Mouse (Mus musculus) cerebellum, adult 2 months (tissue): ENCODE measurements around the gene Cep128. TPM values are rescaled to one million over a fixed set of nuclear protein-coding genes. Genes with fewer than 3 reads are reported as not detected.

Experiments used
- DNase-seq, 2 experiments: peaks; one replicate each; pipeline ENCODE4 v3.0.0; 2021
- H3K27ac ChIP-seq: fragments of 200-500 bp; 2 replicates; pipeline ENCODE4 v1.5.1; 2012; ENCODE audit warnings: low read length, control low read depth, inconsistent platforms; ENCODE audit not compliant: insufficient read depth
- H3K27me3 ChIP-seq: fragments of 200-500 bp; 2 replicates; pipeline ENCODE4 v1.6.1; 2012; ENCODE audit warnings: inconsistent platforms, mild to moderate bottlenecking, low read length, moderate library complexity; ENCODE audit not compliant: control insufficient read depth, insufficient read depth
- H3K4me1 ChIP-seq: fragments of 200-500 bp; 2 replicates; pipeline ENCODE4 v1.6.1; 2011; ENCODE audit warnings: low read length; ENCODE audit not compliant: control insufficient read depth, insufficient read depth
- H3K4me3 ChIP-seq: fragments of 200-500 bp; replicated peaks from 2 replicates; pipeline ENCODE3; 2011; ENCODE audit warnings: mild to moderate bottlenecking, low read depth, low read length, control low read depth; ENCODE audit not compliant: insufficient read depth
- CTCF ChIP-seq: fragments of 200-500 bp; IDR thresholded peaks from 2 replicates; pipeline ENCODE4 v1.5.1; 2011; ENCODE audit warnings: low read depth, mild to moderate bottlenecking, control low read depth, low read length, moderate library complexity, borderline replicate concordance; ENCODE audit not compliant: insufficient read depth
- POLR2A ChIP-seq: fragments of 200-500 bp; IDR thresholded peaks from 2 replicates; pipeline ENCODE4 v1.6.1; 2011; ENCODE audit warnings: low read length, control low read depth, borderline replicate concordance; ENCODE audit not compliant: insufficient read depth
- WGBS: fragments of 180-500 bp; shearing (Covaris S2); methylation state at CpG from one replicate; pipeline ENCODE4 v1.1.7; 2018; 5-methylcytosine and 5-hydroxymethylcytosine counted together
- polyA plus RNA-seq: library from polyadenylated mRNA; depleted of rRNA; stranded (reverse); fragments of >200 nt; gene quantifications from 2 replicates; pipeline ENCODE4 v1.2.3, GENCODE M21; 2012

Cep128 gene
- polyA plus RNA-seq, 1 experiment: 2.5 TPM

DNA sequence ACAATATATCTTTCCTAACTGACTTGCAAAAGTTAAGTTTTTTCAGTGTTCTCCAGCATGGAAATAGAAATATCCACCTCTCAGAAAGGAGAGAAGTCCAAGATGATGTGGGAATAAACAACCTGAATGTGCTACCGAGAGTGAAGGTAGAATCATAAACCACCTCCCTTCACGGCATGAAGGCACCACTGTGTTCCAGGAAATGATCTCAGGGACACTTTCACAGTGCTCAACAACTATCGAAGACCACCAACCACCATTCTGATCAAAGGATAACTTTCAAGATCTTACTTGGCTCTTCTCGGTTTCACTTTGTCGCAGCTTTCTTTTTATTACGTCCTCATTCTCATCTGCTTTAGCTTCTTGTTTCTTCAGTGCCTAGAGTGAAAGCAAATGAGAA is 85.5 kb downstream of the Cep128 start:
- no peak for TF ChIP-seq CTCF
- no peak for TF ChIP-seq POLR2A
- no peak for DNase-seq
- 97% methylated on average over 6 of the region's 6 CpGs for WGBS
- Histone ChIP-seq H3K4me1 (no peaks in the 10 kb centered on the region), H3K4me3 (no peak overlapping the region), H3K27me3 (no peaks in the 10 kb centered on the region), H3K27ac (no peak overlapping the region)

DNA sequence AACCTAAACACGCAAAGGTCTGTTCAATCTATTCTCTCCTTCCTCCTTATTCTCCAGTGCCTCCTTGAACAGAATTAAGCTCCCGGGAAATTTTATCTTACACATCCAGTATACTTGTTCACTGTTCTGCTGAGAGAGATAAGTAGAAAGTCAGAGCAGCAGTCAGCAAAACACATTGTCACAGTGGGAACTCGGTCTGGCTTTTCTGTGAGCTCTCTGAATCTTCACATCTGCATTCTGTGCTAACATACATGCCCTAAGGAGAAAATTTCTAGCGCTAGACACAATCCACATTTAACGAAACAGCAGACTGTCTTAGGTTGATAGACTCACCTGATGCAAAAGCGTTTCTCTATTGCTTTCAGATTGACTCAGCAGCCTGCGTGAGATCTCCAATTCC is 88.3 kb downstream of the Cep128 start:
- H3K27ac ChIP-seq: no peak overlapping the region
- no peak for TF ChIP-seq POLR2A
- no peak for TF ChIP-seq CTCF
- no peak for DNase-seq
- WGBS: 65% methylated on average over 7 of the region's 7 CpGs
- H3K4me3 ChIP-seq: no peak overlapping the region
- no peaks in the 10 kb centered on the region for H3K4me1 ChIP-seq
- H3K27me3 ChIP-seq: no peaks in the 10 kb centered on the region

GRCm38 (mm10) chr12:91295436-91295835 is 88.8 kb downstream of the Cep128 start:
- 78% methylated on average over 3 of the region's 3 CpGs for WGBS
- Histone ChIP-seq H3K27ac (no peak overlapping the region), H3K27me3 (no peaks in the 10 kb centered on the region), H3K4me3 (no peak overlapping the region), H3K4me1 (no peaks in the 10 kb centered on the region)
- TF ChIP-seq CTCF (no peak), POLR2A (no peak)
- DNase-seq: no peak

DNA sequence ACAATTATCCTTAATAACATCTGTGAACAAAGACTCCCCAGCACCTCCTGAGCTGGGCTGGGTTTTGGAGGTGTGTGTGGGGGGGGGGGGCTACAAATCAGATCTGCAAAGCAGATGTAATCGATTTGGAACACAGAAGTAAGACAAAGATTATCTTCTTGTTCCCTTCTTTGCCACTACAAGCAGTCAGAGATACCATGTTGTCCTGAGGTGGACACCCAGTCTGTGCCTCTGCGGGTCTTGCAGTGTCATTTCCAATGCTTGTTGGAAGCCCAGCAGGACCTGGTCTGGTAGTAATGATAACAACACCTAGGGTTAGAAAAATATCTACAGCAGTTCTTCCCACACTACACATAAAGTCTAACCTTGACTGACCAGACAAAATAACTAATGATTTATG is 110.3 kb downstream of the Cep128 start:
- 91% methylated on average over 2 of the region's 2 CpGs for whole genome bisulfite sequencing
- H3K27ac ChIP-seq: no peak overlapping the region
- no peaks in the 10 kb centered on the region for H3K27me3 ChIP-seq
- H3K4me1 ChIP-seq: no peaks in the 10 kb centered on the region
- no peak overlapping the region for H3K4me3 ChIP-seq
- no peak for TF ChIP-seq POLR2A
- no peak for DNase-seq

GRCm38 (mm10) chr12:91269634-91270033 is 114.6 kb downstream of the Cep128 start:
- Histone ChIP-seq H3K4me1 (no peaks in the 10 kb centered on the region), H3K27me3 (no peaks in the 10 kb centered on the region), H3K27ac (no peak overlapping the region), H3K4me3 (no peak overlapping the region)
- WGBS: 100% methylated on average over 2 of the region's 2 CpGs
- TF ChIP-seq POLR2A (no peak), CTCF (no peak)
- no peak for DNase-seq

GRCm38 (mm10) chr12:91268974-91269373 is 115.2 kb downstream of the Cep128 start:
- Histone ChIP-seq H3K4me1 (no peaks in the 10 kb centered on the region), H3K4me3 (no peak overlapping the region), H3K27ac (no peak overlapping the region), H3K27me3 (no peaks in the 10 kb centered on the region)
- TF ChIP-seq POLR2A (no peak), CTCF (no peak)
- WGBS: 94% methylated on average over 3 of the region's 3 CpGs
- DNase-seq: no peak

GRCm38 (mm10) chr12:91266014-91266413 is 118.2 kb downstream of the Cep128 start:
- 93% methylated on average over 2 of the region's 2 CpGs for WGBS
- TF ChIP-seq POLR2A: no peak
- TF ChIP-seq CTCF: no peak
- DNase-seq: no peak

GRCm38 (mm10) chr12:91265462-91265861 is 118.7 kb downstream of the Cep128 start:
- 38% methylated on average over 5 of the region's 5 CpGs for WGBS
- no peak for TF ChIP-seq POLR2A
- no peak for TF ChIP-seq CTCF
- DNase-seq: peak in 1 of 2 experiments; percentile 10
- no peak overlapping the region for H3K27ac ChIP-seq
- no peak overlapping the region for H3K4me3 ChIP-seq
- no peaks in the 10 kb centered on the region for H3K27me3 ChIP-seq
- H3K4me1 ChIP-seq: no peaks in the 10 kb centered on the region

More at GRCm38 (mm10) chr12:91266014-91266413, 118.2 kb downstream of the Cep128 start:
- H3K27ac ChIP-seq: no peak overlapping the region
- no peak overlapping the region for H3K4me3 ChIP-seq
- H3K27me3 ChIP-seq: no peaks in the 10 kb centered on the region
- no peaks in the 10 kb centered on the region for H3K4me1 ChIP-seq
